Mouse (Mus musculus): ENCODE measurements around the gene Gm10912. TPM values are rescaled to one million over a fixed set of nuclear protein-coding genes. Genes with fewer than 3 reads are reported as not detected.
"Not testable (repeated sequence)": the region's sequence is repeated elsewhere in the genome, so short reads cannot be mapped to it uniquely, and the experiment has no call there.

Gm10912 gene
- polyA plus RNA-seq, 1 experiment from 2014 or later, result not detected

GRCm38 (mm10) chr2:104110031-104110430 lies 44.4 kb downstream of the Gm10912 start:
- no peaks in the 10 kb centered on the region for H3K9me3 ChIP-seq (replicated peaks)
- no peak overlapping the region for H3K4me3 ChIP-seq
- H3K27me3 ChIP-seq (ENCODE audit: low read depth, poor library complexity, severe bottlenecking), result no peaks in the 10 kb centered on the region
- peaks cover 9% of the 10 kb centered on the region for H3K4me1 ChIP-seq
- no peak for DNase-seq (ENCODE audit: low spot score)
- H3K36me3 ChIP-seq, result no peaks in the 10 kb centered on the region
- 87% methylated on average over 4 of the region's 4 CpGs for WGBS
- no peak overlapping the region for H3K27ac ChIP-seq

DNA sequence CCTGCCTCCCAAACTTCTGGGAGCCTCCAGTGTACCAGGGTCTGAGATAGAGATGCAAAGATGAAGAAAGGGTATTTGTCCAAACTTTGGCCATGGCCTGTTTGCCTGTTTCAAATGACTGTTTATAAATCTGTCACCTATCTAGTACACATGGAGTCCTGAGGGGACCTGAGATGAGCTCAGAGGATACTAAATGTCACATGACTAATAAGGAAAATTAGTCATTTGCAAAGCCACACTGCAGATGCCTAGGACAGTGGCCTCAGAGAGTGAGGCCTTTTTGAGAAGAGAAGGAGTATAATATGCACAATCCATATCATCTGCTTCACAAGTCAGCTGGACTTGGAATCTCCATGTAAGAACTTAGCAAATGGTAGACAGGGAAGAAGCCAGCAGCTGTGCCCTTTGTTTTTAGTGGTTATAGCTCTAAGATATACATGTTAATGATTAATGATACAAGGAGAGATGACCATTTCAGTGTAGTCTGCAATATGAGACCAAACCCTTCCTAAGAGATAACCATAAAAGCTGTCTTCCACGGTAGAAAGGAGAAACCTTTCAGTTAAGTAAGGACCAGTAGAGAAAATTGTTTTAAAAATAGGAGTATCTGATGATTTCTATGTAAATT lies 45.7 kb downstream of the Gm10912 start:
- H3K27me3 ChIP-seq (ENCODE audit: low read depth, poor library complexity, severe bottlenecking); H3K4me3 ChIP-seq; DNase-seq (ENCODE audit: low spot score); H3K9me3 ChIP-seq (replicated peaks); H3K36me3 ChIP-seq; H3K27ac ChIP-seq; H3K4me1 ChIP-seq: not testable (repeated sequence)
- no CpG with 5 or more reads among the region's 1 CpGs for WGBS

DNA sequence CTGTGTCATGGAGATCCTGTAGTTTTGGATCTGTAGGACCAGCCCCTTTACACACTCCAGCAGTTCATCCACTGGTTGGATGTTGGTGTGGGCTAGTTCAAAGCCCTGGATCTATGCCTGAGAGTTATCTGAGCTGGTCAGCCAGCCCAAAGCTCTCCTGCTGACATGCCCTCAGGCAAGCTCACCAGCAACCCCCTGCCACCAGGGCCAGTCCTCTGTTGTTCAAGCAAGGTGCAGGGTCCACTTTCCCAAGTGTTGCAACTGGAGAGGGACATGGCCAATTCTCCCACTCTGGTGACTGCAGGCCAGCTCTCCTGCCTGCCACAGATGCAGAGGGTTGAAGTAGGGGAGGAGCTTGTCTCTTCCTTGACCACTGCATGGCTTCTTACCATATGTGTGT lies 47.9 kb downstream of the Gm10912 start:
- not testable (repeated sequence) for H3K9me3 ChIP-seq (replicated peaks); H3K36me3 ChIP-seq; H3K4me1 ChIP-seq; DNase-seq (ENCODE audit: low spot score); H3K27ac ChIP-seq; H3K27me3 ChIP-seq (ENCODE audit: low read depth, poor library complexity, severe bottlenecking); H3K4me3 ChIP-seq

- Histone ChIP-seq H3K27ac (no peak overlapping the region), H3K36me3 (no peaks in the 10 kb centered on the region), H3K9me3 (replicated peaks) (no peaks in the 10 kb centered on the region), H3K27me3 (ENCODE audit: low read depth, poor library complexity, severe bottlenecking) (no peaks in the 10 kb centered on the region), H3K4me3 (no peak overlapping the region), H3K4me1 (peaks cover 3% of the 10 kb centered on the region; the same call in 1 of the 2 replicates)
- no peak for DNase-seq (ENCODE audit: low spot score)
- WGBS, result 87% methylated on average over 3 of the region's 3 CpGs
These were observed 49.3 kb downstream of the Gm10912 start for GRCm38 (mm10) chr2:104114898-104115297.

Other genes starting within 250 kb of the Gm10912 start
- 29.3 and 30.6 TPM in 2 replicates for gene Lmo2, start 107.8 kb upstream of the Gm10912 start, polyA plus RNA-seq (2016; fragmentation: Nextera tagmentation; extraction: Ambion mirVana)
- gene Fbxo3, start 38.1 kb upstream of the Gm10912 start, polyA plus RNA-seq (2016; fragmentation: Nextera tagmentation; extraction: Ambion mirVana), result 39.2 and 47.8 TPM in 2 replicates
- gene 4931422A03Rik, start 37.5 kb upstream of the Gm10912 start, polyA plus RNA-seq (2016; fragmentation: Nextera tagmentation; extraction: Ambion mirVana), result 1.8 and 3.4 TPM in 2 replicates
- gene Gm10799, start 2.7 kb downstream of the Gm10912 start, polyA plus RNA-seq (2016; fragmentation: Nextera tagmentation; extraction: Ambion mirVana), result not detected in 2 replicates
- gene Cd59b, start 4.0 kb downstream of the Gm10912 start, polyA plus RNA-seq (2016; fragmentation: Nextera tagmentation; extraction: Ambion mirVana), result 3.8 and 5.0 TPM in 2 replicates
- 13.9 and 17.6 TPM in 2 replicates for gene Cd59a, start 30.0 kb downstream of the Gm10912 start, polyA plus RNA-seq (2016; fragmentation: Nextera tagmentation; extraction: Ambion mirVana)
- not detected in 2 replicates for gene A930018P22Rik, start 56.9 kb downstream of the Gm10912 start, polyA plus RNA-seq (2016; fragmentation: Nextera tagmentation; extraction: Ambion mirVana)

Data from limb, embryonic 10.5 days (tissue).